Mouse (Mus musculus): ENCODE measurements around the gene Orai1. TPM values are rescaled to one million over a fixed set of nuclear protein-coding genes. Genes with fewer than 3 reads are reported as not detected.
A peak's percentile ranks its signal among the peaks of the same experiment; 100 is the strongest.
"Not testable (repeated sequence)": the region's sequence is repeated elsewhere in the genome, so short reads cannot be mapped to it uniquely, and the experiment has no call there.

Orai1 gene
- 10 to 100 TPM; 27.8 to 35.0 (median 29.8) TPM for total RNA-seq (2022)

GRCm38 (mm10) chr5:123014753-123015701 lies at the start of gene Orai1:
Orai1 (plus strand) TSS chr5:123015074.
- peak; percentile 98 to 99 for DNase-seq (ENCODE audit: low spot score in 2 of 2)

GRCm38 (mm10) chr5:122965427-122965826 lies 49.4 kb upstream of the Orai1 start:
- DNase-seq (ENCODE audit: low spot score in 2 of 2): no peak

- DNase-seq (ENCODE audit: low spot score in 2 of 2): peak; percentile 67 to 77
Measured at GRCm38 (mm10) chr5:122968322-122968721, 46.6 kb upstream of the Orai1 start.

- no peak for DNase-seq (ENCODE audit: low spot score in 2 of 2)
Measured at GRCm38 (mm10) chr5:122970056-122970455, 44.8 kb upstream of the Orai1 start.

GRCm38 (mm10) chr5:122971438-122971837 lies 43.4 kb upstream of the Orai1 start:
- no peak for DNase-seq (ENCODE audit: low spot score in 2 of 2)

- DNase-seq (ENCODE audit: low spot score in 2 of 2): no peak
Measured at GRCm38 (mm10) chr5:122972116-122972515, 42.8 kb upstream of the Orai1 start.

- not testable (repeated sequence) for DNase-seq (ENCODE audit: low spot score in 2 of 2)
Measured at GRCm38 (mm10) chr5:122974701-122975100, 40.2 kb upstream of the Orai1 start.

GRCm38 (mm10) chr5:122978970-122979369 lies 35.9 kb upstream of the Orai1 start:
- no peak for DNase-seq (ENCODE audit: low spot score in 2 of 2)

GRCm38 (mm10) chr5:122984483-122984882 lies 30.4 kb upstream of the Orai1 start:
- DNase-seq (ENCODE audit: low spot score in 2 of 2): no peak

- DNase-seq (ENCODE audit: low spot score in 2 of 2): no peak
Measured at GRCm38 (mm10) chr5:122985276-122985675, 29.6 kb upstream of the Orai1 start.

GRCm38 (mm10) chr5:122986091-122986493 lies 28.8 kb upstream of the Orai1 start:
- DNase-seq (ENCODE audit: low spot score in 2 of 2): no peak

GRCm38 (mm10) chr5:122987211-122988020 lies 27.5 kb upstream of the Orai1 start:
- DNase-seq (ENCODE audit: low spot score in 2 of 2): no peak

- DNase-seq (ENCODE audit: low spot score in 2 of 2): no peak
Measured at GRCm38 (mm10) chr5:122988021-122988751, 26.7 kb upstream of the Orai1 start.

- peak; percentile 44 to 70 for DNase-seq (ENCODE audit: low spot score in 2 of 2)
Measured at GRCm38 (mm10) chr5:122989001-122989525, 25.8 kb upstream of the Orai1 start.

- DNase-seq (ENCODE audit: low spot score in 2 of 2): no peak
Measured at GRCm38 (mm10) chr5:122989551-122990330, 25.1 kb upstream of the Orai1 start, which contains the start of gene Kdm2b. Kdm2b (minus strand) TSS chr5:122989823.

- DNase-seq (ENCODE audit: low spot score in 2 of 2): no peak
Measured at GRCm38 (mm10) chr5:122990411-122991160, 24.3 kb upstream of the Orai1 start.

GRCm38 (mm10) chr5:122991350-122992004 lies 23.4 kb upstream of the Orai1 start:
- no peak for DNase-seq (ENCODE audit: low spot score in 2 of 2)

GRCm38 (mm10) chr5:122993811-122994210 lies 21.1 kb upstream of the Orai1 start:
- DNase-seq (ENCODE audit: low spot score in 2 of 2): no peak

- DNase-seq (ENCODE audit: low spot score in 2 of 2): peak; percentile 85 to 91
Measured at GRCm38 (mm10) chr5:122994303-122994846, 20.5 kb upstream of the Orai1 start.

Measured in gastrocnemius, adult 8-10 months (tissue).